ENCODE assay signal across 7 mouse cellular contexts in genomic region chr6:119329936-119330335, GRCm38 (mm10). TPM values are rescaled to one million over a fixed set of nuclear protein-coding genes. Genes with fewer than 3 reads are reported as not detected.
A peak's percentile ranks its signal among the peaks of the same experiment; 100 is the strongest.
DNase-seq lines count a peak whose midpoint lies in the region; ATAC-seq and TF ChIP-seq lines count a peak whose summit lies in the region.

No protein-coding gene starts in this region.

- no peaks in the 10 kb centered on the region for H3K36me3 ChIP-seq in kidney, adult 2 months (ENCODE audit: control insufficient read depth, insufficient read depth, low read length)
- no peaks in the 10 kb centered on the region for H3K36me3 ChIP-seq in embryonic facial prominence, embryonic 10.5 days (replicated peaks)
- no peaks in the 10 kb centered on the region for H3K36me3 ChIP-seq in forebrain, embryonic 15.5 days
- no peaks in the 10 kb centered on the region for H3K36me3 ChIP-seq in midbrain, embryonic 12.5 days

- H3K4me1 ChIP-seq in kidney, adult 2 months (ENCODE audit: control insufficient read depth, insufficient read depth, low read length), result peaks cover 3% of the 10 kb centered on the region; the same call in 1 of the 2 replicates
- peaks cover 55% of the 10 kb centered on the region for H3K4me1 ChIP-seq in embryonic facial prominence, embryonic 10.5 days
- H3K4me1 ChIP-seq in forebrain, embryonic 15.5 days, result peaks cover 36% of the 10 kb centered on the region
- H3K4me1 ChIP-seq in midbrain, embryonic 12.5 days, result peaks cover 33% of the 10 kb centered on the region

- WGBS in kidney, adult 2 months, result 25% methylated on average over 6 of the region's 6 CpGs
- 5% methylated on average over 6 of the region's 6 CpGs for WGBS in embryonic facial prominence, embryonic 10.5 days
- WGBS in forebrain, embryonic 15.5 days, result 16% methylated on average over 6 of the region's 6 CpGs
- 11% methylated on average over 6 of the region's 6 CpGs for WGBS in midbrain, embryonic 12.5 days

- peak overlapping the region; percentile 73 for H3K4me2 ChIP-seq in forebrain, embryonic 15.5 days (replicated peaks)
- H3K4me2 ChIP-seq in midbrain, embryonic 12.5 days (replicated peaks), result peak overlapping the region; percentile 59

- no peaks in the 10 kb centered on the region for H3K27me3 ChIP-seq in kidney, adult 2 months (replicated peaks; ENCODE audit: control insufficient read depth, insufficient read depth, low read length)
- peaks cover 92% of the 10 kb centered on the region for H3K27me3 ChIP-seq in embryonic facial prominence, embryonic 10.5 days (replicated peaks; ENCODE audit: low read depth, poor library complexity, severe bottlenecking)
- H3K27me3 ChIP-seq in forebrain, embryonic 15.5 days, result peaks cover 14% of the 10 kb centered on the region; the same call in 1 of the 2 replicates
- H3K27me3 ChIP-seq in midbrain, embryonic 12.5 days, result peaks cover 76% of the 10 kb centered on the region

- peak; percentile 23 for ATAC-seq in forebrain, embryonic 15.5 days (replicated peaks)
- 0 out of 2 replicates have a peak, but pooled peaks have one; percentile 24 for ATAC-seq in midbrain, embryonic 12.5 days (ENCODE audit: low FRiP score, low read depth)

- TF ChIP-seq CTCF in kidney, adult 2 months (conservative IDR thresholded peaks at IDR 0.05; ENCODE audit: insufficient read depth, insufficient read length, low read depth, low read length), result no peak

- no peak for DNase-seq in kidney, adult 2 months
- DNase-seq in kidney, adult 9 months, result no peak
- DNase-seq in embryonic facial prominence, embryonic 10.5 days (ENCODE audit: low spot score), result no peak
- DNase-seq in ovary, postnatal 36 days (ENCODE audit: low spot score), result no peak
- no peak for DNase-seq in adipocyte (ENCODE audit: low spot score)

- peak overlapping the region; percentile 62; the same call in 1 of the 2 replicates for H3K27ac ChIP-seq in kidney, adult 2 months (ENCODE audit: insufficient read depth, low read depth, low read length)
- no peak overlapping the region for H3K27ac ChIP-seq in embryonic facial prominence, embryonic 10.5 days (replicated peaks)
- peak overlapping the region; percentile 46 for H3K27ac ChIP-seq in forebrain, embryonic 15.5 days (replicated peaks)
- no peak overlapping the region for H3K27ac ChIP-seq in midbrain, embryonic 12.5 days (replicated peaks)

- TF ChIP-seq POLR2A in kidney, adult 2 months (IDR thresholded peaks at IDR 0.05; ENCODE audit: low read depth, low read length), result no peak

- peak overlapping the region; percentile 49 for H3K9ac ChIP-seq in forebrain, embryonic 15.5 days (replicated peaks)
- peak overlapping the region; percentile 20; the same call in 1 of the 2 replicates for H3K9ac ChIP-seq in midbrain, embryonic 12.5 days (replicated peaks)

- H3K9me3 ChIP-seq in embryonic facial prominence, embryonic 10.5 days, result no peaks in the 10 kb centered on the region
- H3K9me3 ChIP-seq in forebrain, embryonic 15.5 days, result no peaks in the 10 kb centered on the region
- no peaks in the 10 kb centered on the region for H3K9me3 ChIP-seq in midbrain, embryonic 12.5 days

- peak overlapping the region; percentile 30 for H3K4me3 ChIP-seq in kidney, adult 2 months (ENCODE audit: insufficient read depth, low read depth, low read length)
- H3K4me3 ChIP-seq in embryonic facial prominence, embryonic 10.5 days, result peak overlapping the region; percentile 54
- peak overlapping the region; percentile 50 for H3K4me3 ChIP-seq in forebrain, embryonic 15.5 days
- H3K4me3 ChIP-seq in midbrain, embryonic 12.5 days, result peak overlapping the region; percentile 43

RNA-seq across cellular contexts. Expression of gene Lrtm2, which starts 0.6 kb away (rescaled TPM):
- 3.0 and 4.1 TPM in 2 replicates for polyA plus RNA-seq in kidney, adult 2 months (2012; rRNA removed)
- 0.04 TPM in 1 of 2 replicates, not detected in the other for polyA plus RNA-seq in embryonic facial prominence, embryonic 10.5 days (2016; fragmentation: Nextera tagmentation; extraction: Ambion mirVana)
- polyA plus RNA-seq in forebrain, embryonic 15.5 days (2015; fragmentation: Nextera tagmentation; extraction: Ambion mirVana), result 3.5 and 3.7 TPM in 2 replicates
- polyA plus RNA-seq in midbrain, embryonic 12.5 days (2016; fragmentation: Nextera tagmentation; extraction: Ambion mirVana), result 0.54 and 0.60 TPM in 2 replicates

Comparison
In these comparisons a context has a peak if more than half of its experiments do, and no peak if none do; other contexts are left out.
1. H3K27ac ChIP-seq: peak in kidney, adult 2 months (single experiment) and forebrain, embryonic 15.5 days (single experiment); none in embryonic facial prominence, embryonic 10.5 days (single experiment) and midbrain, embryonic 12.5 days (single experiment).
2. Peak in every context shown above with its lines, with median percentiles within 50 percentile points of each other: H3K4me3 ChIP-seq.